17 mouse cellular contexts compared by ENCODE assay signal in genomic region chr9:31942334-31942733, GRCm38 (mm10). TPM values are rescaled to one million over a fixed set of nuclear protein-coding genes. Genes with fewer than 3 reads are reported as not detected.
DNase-seq lines count a peak whose midpoint lies in the region; ATAC-seq and TF ChIP-seq lines count a peak whose summit lies in the region.
"Had no signal": no experiment of that assay in that cellular context is flagged by ENCODE, and none has a peak within 500 bp of the region (broad histone marks: within the 10 kb centered on the region; RNA-seq: fewer than 3 reads in every experiment).

No protein-coding gene starts in this region.

- TF ChIP-seq CTCF in intestine, postnatal 0 days (IDR thresholded peaks at IDR 0.05; ENCODE audit: low read depth), result peak; percentile 80
- peak; percentile 71 for TF ChIP-seq CTCF in midbrain, postnatal 0 days (IDR thresholded peaks at IDR 0.05)

- no peaks in the 10 kb centered on the region for H3K36me3 ChIP-seq in intestine, postnatal 0 days (ENCODE audit: control insufficient read depth, insufficient read depth)
- no peaks in the 10 kb centered on the region for H3K36me3 ChIP-seq in intestine, embryonic 16.5 days (ENCODE audit: control insufficient read depth, insufficient read depth, low read length)
- H3K36me3 ChIP-seq in midbrain, postnatal 0 days (ENCODE audit: insufficient read depth, low read length), result no peaks in the 10 kb centered on the region
- no peaks in the 10 kb centered on the region for H3K36me3 ChIP-seq in midbrain, embryonic 10.5 days
- H3K36me3 ChIP-seq in neural tube, embryonic 15.5 days, result no peaks in the 10 kb centered on the region
- H3K36me3 ChIP-seq: embryonic facial prominence, embryonic 12.5 days; forebrain, embryonic 15.5 days; intestine, embryonic 15.5 days had no signal

- H3K27me3 ChIP-seq in intestine, postnatal 0 days (replicated peaks; ENCODE audit: control insufficient read depth, insufficient read depth, low read length), result no peaks in the 10 kb centered on the region
- no peaks in the 10 kb centered on the region for H3K27me3 ChIP-seq in intestine, embryonic 16.5 days (replicated peaks; ENCODE audit: control insufficient read depth, insufficient read depth, low read length)
- no peaks in the 10 kb centered on the region for H3K27me3 ChIP-seq in midbrain, postnatal 0 days (ENCODE audit: insufficient read depth, low read length)
- H3K27me3 ChIP-seq in midbrain, embryonic 10.5 days (ENCODE audit: low read depth, poor library complexity, severe bottlenecking), result no peaks in the 10 kb centered on the region
- no peaks in the 10 kb centered on the region for H3K27me3 ChIP-seq in neural tube, embryonic 15.5 days (replicated peaks)
- H3K27me3 ChIP-seq: embryonic facial prominence, embryonic 12.5 days; forebrain, embryonic 15.5 days; intestine, embryonic 15.5 days had no signal

- WGBS in intestine, postnatal 0 days, result 48% methylated on average over 1 of the region's 1 CpGs
- 33% methylated on average over 1 of the region's 1 CpGs for WGBS in intestine, embryonic 16.5 days
- WGBS in midbrain, postnatal 0 days, result 54% methylated on average over 1 of the region's 1 CpGs
- 65% methylated on average over 1 of the region's 1 CpGs for WGBS in midbrain, embryonic 10.5 days
- 40% methylated on average over 1 of the region's 1 CpGs for WGBS in neural tube, embryonic 15.5 days

- no peak overlapping the region for H3K4me3 ChIP-seq in intestine, postnatal 0 days (ENCODE audit: low read depth, low read length)
- no peak overlapping the region for H3K4me3 ChIP-seq in intestine, embryonic 16.5 days (ENCODE audit: low read length)
- no peak overlapping the region for H3K4me3 ChIP-seq in midbrain, postnatal 0 days (ENCODE audit: low read depth, low read length)
- H3K4me3 ChIP-seq in midbrain, embryonic 10.5 days, result no peak overlapping the region
- H3K4me3 ChIP-seq in neural tube, embryonic 15.5 days (replicated peaks), result no peak overlapping the region
- H3K4me3 ChIP-seq: embryonic facial prominence, embryonic 12.5 days; forebrain, embryonic 15.5 days; intestine, embryonic 15.5 days had no signal

- H3K9me3 ChIP-seq in intestine, postnatal 0 days (ENCODE audit: control insufficient read depth), result no peaks in the 10 kb centered on the region
- no peaks in the 10 kb centered on the region for H3K9me3 ChIP-seq in intestine, embryonic 16.5 days (ENCODE audit: control insufficient read depth, low read length)
- no peaks in the 10 kb centered on the region for H3K9me3 ChIP-seq in midbrain, postnatal 0 days (ENCODE audit: low read length)
- no peaks in the 10 kb centered on the region for H3K9me3 ChIP-seq in midbrain, embryonic 10.5 days (replicated peaks)
- no peaks in the 10 kb centered on the region for H3K9me3 ChIP-seq in neural tube, embryonic 15.5 days (replicated peaks)
- H3K9me3 ChIP-seq: embryonic facial prominence, embryonic 12.5 days; forebrain, embryonic 15.5 days; intestine, embryonic 15.5 days had no signal

- peak; percentile 33 for DNase-seq in midbrain, postnatal 0 days (ENCODE audit: low spot score)
- DNase-seq in midbrain, embryonic 10.5 days (ENCODE audit: low spot score), result no peak
- peak; percentile 14 for DNase-seq in adipocyte (ENCODE audit: low spot score)
- DNase-seq in spleen, postnatal 4 days (ENCODE audit: low spot score in 2 of 2), result no peak
- DNase-seq: adrenal gland, postnatal 36 days; cerebellum, adult 11-12 months; heart, adult 11 months; heart, postnatal 36 days; left cerebral cortex, postnatal 4 days; lung, postnatal 14 days; spleen, adult 18-20 months had no signal

- H3K4me2 ChIP-seq in intestine, postnatal 0 days (replicated peaks; ENCODE audit: low read depth), result no peak overlapping the region
- no peak overlapping the region for H3K4me2 ChIP-seq in intestine, embryonic 16.5 days (ENCODE audit: low read depth, low read length)
- no peak overlapping the region for H3K4me2 ChIP-seq in midbrain, postnatal 0 days (ENCODE audit: low read depth, low read length, poor library complexity, severe bottlenecking)
- no peak overlapping the region for H3K4me2 ChIP-seq in neural tube, embryonic 15.5 days
- H3K4me2 ChIP-seq: embryonic facial prominence, embryonic 12.5 days; forebrain, embryonic 15.5 days; intestine, embryonic 15.5 days had no signal

- H3K27ac ChIP-seq in intestine, postnatal 0 days (ENCODE audit: low read depth, low read length), result no peak overlapping the region
- H3K27ac ChIP-seq in intestine, embryonic 16.5 days (ENCODE audit: low read length), result no peak overlapping the region
- H3K27ac ChIP-seq in midbrain, postnatal 0 days (ENCODE audit: low read depth, low read length), result no peak overlapping the region
- no peak overlapping the region for H3K27ac ChIP-seq in midbrain, embryonic 10.5 days (replicated peaks)
- H3K27ac ChIP-seq in neural tube, embryonic 15.5 days (replicated peaks), result no peak overlapping the region
- H3K27ac ChIP-seq: embryonic facial prominence, embryonic 12.5 days; forebrain, embryonic 15.5 days; intestine, embryonic 15.5 days had no signal

- no peak for ATAC-seq in intestine, postnatal 0 days
- ATAC-seq in intestine, embryonic 16.5 days, result no peak
- ATAC-seq in midbrain, postnatal 0 days (ENCODE audit: low FRiP score), result no peak
- ATAC-seq in neural tube, embryonic 15.5 days (ENCODE audit: low FRiP score), result no peak
- ATAC-seq: forebrain, embryonic 15.5 days; intestine, embryonic 15.5 days had no signal

- H3K9ac ChIP-seq in intestine, postnatal 0 days (ENCODE audit: low read depth, low read length), result no peak overlapping the region
- no peak overlapping the region for H3K9ac ChIP-seq in intestine, embryonic 16.5 days (ENCODE audit: low read depth, low read length)
- no peak overlapping the region for H3K9ac ChIP-seq in midbrain, postnatal 0 days (replicated peaks; ENCODE audit: low read length, poor library complexity, severe bottlenecking)
- H3K9ac ChIP-seq in neural tube, embryonic 15.5 days (replicated peaks), result no peak overlapping the region
- H3K9ac ChIP-seq: embryonic facial prominence, embryonic 12.5 days; forebrain, embryonic 15.5 days; intestine, embryonic 15.5 days had no signal

- no peaks in the 10 kb centered on the region for H3K4me1 ChIP-seq in intestine, postnatal 0 days (replicated peaks; ENCODE audit: control insufficient read depth, insufficient read depth, low read length)
- H3K4me1 ChIP-seq in intestine, embryonic 16.5 days (ENCODE audit: control insufficient read depth, insufficient read depth, low read length), result no peaks in the 10 kb centered on the region
- no peaks in the 10 kb centered on the region for H3K4me1 ChIP-seq in midbrain, postnatal 0 days (ENCODE audit: insufficient read depth, low read length)
- no peaks in the 10 kb centered on the region for H3K4me1 ChIP-seq in midbrain, embryonic 10.5 days
- no peaks in the 10 kb centered on the region for H3K4me1 ChIP-seq in neural tube, embryonic 15.5 days
- H3K4me1 ChIP-seq: embryonic facial prominence, embryonic 12.5 days; forebrain, embryonic 15.5 days; intestine, embryonic 15.5 days had no signal

RNA-seq across cellular contexts. Expression of gene Barx2, which starts 29.1 kb away (rescaled TPM):
- not detected in 2 replicates for polyA plus RNA-seq in intestine, postnatal 0 days (2015; fragmentation: Nextera tagmentation; extraction: Ambion mirVana)
- polyA plus RNA-seq in intestine, embryonic 16.5 days (2015; fragmentation: Nextera tagmentation; extraction: Ambion mirVana), result 0.11 and 0.26 TPM in 2 replicates
- total RNA-seq in midbrain, postnatal 0 days (2014; rRNA removed), result 1.9 and 2.9 TPM in 2 replicates
- polyA plus RNA-seq in midbrain, postnatal 0 days (2015; fragmentation: Nextera tagmentation; extraction: Ambion mirVana), result 0.27 and 0.79 TPM in 2 replicates
- polyA plus RNA-seq in midbrain, embryonic 10.5 days (2016; fragmentation: Nextera tagmentation; extraction: Ambion mirVana), result 0.07 TPM in 1 of 2 replicates, not detected in the other
- 0.17 and 0.20 TPM in 2 replicates for polyA plus RNA-seq in neural tube, embryonic 15.5 days (2015; fragmentation: Nextera tagmentation; extraction: Ambion mirVana)
- total RNA-seq: adrenal gland, postnatal 36 days; heart, postnatal 36 days had no signal

Comparison
In these comparisons a context has a peak if more than half of its experiments do, and no peak if none do; other contexts are left out.
1. DNase-seq: peak in midbrain, postnatal 0 days (single experiment) and adipocyte (single experiment); none in midbrain, embryonic 10.5 days (single experiment) and spleen, postnatal 4 days (0 of 2).